Mouse (Mus musculus) neural tube, embryonic 13.5 days (tissue): ENCODE results near the gene Gtf2e1. TPM values are rescaled to one million over a fixed set of nuclear protein-coding genes. Genes with fewer than 3 reads are reported as not detected.

ENCODE experiments used
- ATAC-seq: fragments of 200-750 bp; cut with Nextera tagmentation; 2 replicates; pipeline ENCODE4 v1.8.0; 2017; ENCODE audit warnings: low read depth, mild to moderate bottlenecking, moderate TSS enrichment, moderate library complexity
- H3K27ac ChIP-seq: fragments of 300-500 bp; sonication (generic); replicated peaks from 2 replicates; pipeline ENCODE4 v1.5.1; 2015; ENCODE audit warnings: moderate library complexity, mild to moderate bottlenecking, inconsistent platforms
- H3K27me3 ChIP-seq: fragments of 300-500 bp; sonication (generic); 2 replicates; pipeline ENCODE4 v1.6.1; 2015; ENCODE audit warnings: mild to moderate bottlenecking, inconsistent platforms
- H3K36me3 ChIP-seq: fragments of 300-500 bp; sonication (generic); 2 replicates; pipeline ENCODE4 v1.6.1; 2015; ENCODE audit warnings: mild to moderate bottlenecking, inconsistent platforms
- H3K4me1 ChIP-seq: fragments of 300-500 bp; sonication (generic); replicated peaks from 2 replicates; pipeline ENCODE4 v1.6.1; 2015; ENCODE audit warnings: inconsistent platforms
- H3K4me2 ChIP-seq: fragments of 300-500 bp; sonication (generic); 2 replicates; pipeline ENCODE4 v1.6.1; 2015; ENCODE audit warnings: inconsistent platforms, mild to moderate bottlenecking, moderate library complexity
- H3K4me3 ChIP-seq: fragments of 300-500 bp; sonication (generic); 2 replicates; pipeline ENCODE4 v1.5.1; 2015; ENCODE audit warnings: mild to moderate bottlenecking, inconsistent platforms
- H3K9ac ChIP-seq: fragments of 300-500 bp; sonication (generic); 2 replicates; pipeline ENCODE4 v1.6.1; 2015; ENCODE audit warnings: moderate library complexity, mild to moderate bottlenecking, inconsistent platforms
- H3K9me3 ChIP-seq: fragments of 300-500 bp; sonication (generic); 2 replicates; pipeline ENCODE4 v1.6.1; 2016; ENCODE audit warnings: inconsistent platforms
- WGBS: fragments of 180-500 bp; shearing (Covaris S2); methylation state at CpG from one replicate; pipeline ENCODE4 v1.1.7; 2015; 5-methylcytosine and 5-hydroxymethylcytosine counted together
- polyA plus RNA-seq: library from polyadenylated mRNA; unstranded; fragments of >200 nt; fragmentation: Nextera tagmentation; extraction: Ambion mirVana; gene quantifications from 2 replicates; pipeline ENCODE4 v1.2.1, GENCODE M21; 2015

Gtf2e1 gene
- polyA plus RNA-seq, 1 experiment from 2014 or later = 28.5 TPM

DNA sequence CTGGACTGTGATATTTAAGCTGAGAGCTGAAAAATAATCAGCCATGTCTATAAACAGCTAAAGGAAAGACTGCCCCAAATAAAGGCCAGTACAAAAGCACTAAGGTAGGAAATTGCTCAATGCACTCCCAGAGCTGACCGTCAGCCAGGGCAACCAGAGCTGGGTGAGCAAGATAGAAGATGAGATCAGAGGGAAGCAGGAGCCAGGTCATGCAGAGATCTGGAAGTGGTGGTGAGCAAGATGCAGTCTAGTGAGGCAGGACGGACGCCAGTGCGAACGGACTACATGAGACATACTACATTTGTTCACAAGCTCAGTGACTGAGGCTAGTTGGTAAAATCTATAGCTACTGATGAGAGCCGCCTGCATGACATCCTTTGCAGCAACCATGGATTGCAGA lies 75.6 kb downstream of the Gtf2e1 start:
- Histone ChIP-seq H3K4me3 (no peak overlapping the region), H3K9me3 (no peaks in the 10 kb centered on the region), H3K27me3 (no peaks in the 10 kb centered on the region), H3K36me3 (no peaks in the 10 kb centered on the region), H3K9ac (no peak overlapping the region), H3K4me2 (no peak overlapping the region), H3K27ac (no peak overlapping the region), H3K4me1 (no peaks in the 10 kb centered on the region)
- no peak for ATAC-seq
- WGBS = 91% methylated on average over 6 of the region's 6 CpGs

DNA sequence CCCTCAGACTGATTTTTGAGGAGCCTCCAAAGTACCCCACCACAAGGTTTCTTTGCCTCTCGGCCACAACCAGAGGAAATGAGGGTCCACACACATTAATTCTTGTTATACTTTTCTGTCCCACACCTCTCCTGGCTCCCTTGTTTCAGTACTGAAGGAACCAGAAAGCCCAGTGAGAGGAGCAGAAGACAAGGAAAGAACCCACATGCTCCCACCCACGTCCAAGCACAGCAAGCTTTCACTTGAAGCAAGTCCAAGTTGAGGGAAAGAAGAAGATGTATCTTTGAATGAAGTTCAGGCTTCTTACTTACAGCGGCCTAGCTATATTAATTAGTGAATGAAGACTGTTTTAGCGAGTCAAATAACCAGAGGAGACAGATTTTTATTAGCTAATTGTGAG lies 76.7 kb downstream of the Gtf2e1 start:
- no peaks in the 10 kb centered on the region for H3K27me3 ChIP-seq
- no peak overlapping the region for H3K4me3 ChIP-seq
- no peak overlapping the region for H3K9ac ChIP-seq
- no peak for ATAC-seq
- H3K9me3 ChIP-seq = no peaks in the 10 kb centered on the region
- 79% methylated on average over 4 of the region's 4 CpGs for WGBS
- H3K4me2 ChIP-seq = no peak overlapping the region
- H3K27ac ChIP-seq = no peak overlapping the region
- H3K36me3 ChIP-seq = no peaks in the 10 kb centered on the region
- H3K4me1 ChIP-seq = no peaks in the 10 kb centered on the region

DNA sequence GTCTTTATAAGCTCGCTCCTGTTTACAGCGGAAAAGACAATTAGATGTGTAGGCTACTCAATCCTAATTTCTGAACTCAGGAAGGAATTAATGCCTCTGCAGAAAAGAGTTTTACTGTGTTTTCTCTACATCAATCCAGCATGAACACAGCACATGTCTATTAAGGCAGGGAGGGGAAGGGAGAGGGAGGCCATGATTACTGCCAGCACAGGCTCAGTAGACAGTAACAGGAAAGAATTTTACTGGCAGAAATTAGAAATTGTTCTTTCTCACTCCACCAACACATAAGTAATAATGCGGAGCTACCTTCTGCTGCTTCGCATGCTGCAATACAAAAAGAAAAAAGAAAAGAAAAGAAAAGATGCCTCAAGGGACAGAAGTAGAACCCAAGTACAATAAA lies 78.0 kb downstream of the Gtf2e1 start:
- ATAC-seq = no peak
- Histone ChIP-seq H3K27me3 (no peaks in the 10 kb centered on the region), H3K9ac (no peak overlapping the region), H3K4me2 (no peak overlapping the region), H3K36me3 (no peaks in the 10 kb centered on the region), H3K9me3 (no peaks in the 10 kb centered on the region), H3K27ac (no peak overlapping the region; the same call in 1 of the 2 replicates), H3K4me1 (no peaks in the 10 kb centered on the region), H3K4me3 (no peak overlapping the region)
- 90% methylated on average over 4 of the region's 4 CpGs for WGBS

Other genes with a start within 250 kb of the Gtf2e1 start
- gene Stxbp5l, start 154.8 kb downstream of the Gtf2e1 start, polyA plus RNA-seq = 9.5 and 11.0 TPM in 2 replicates
- gene Rabl3, start 96 bp upstream of the Gtf2e1 start, polyA plus RNA-seq = 21.6 and 23.9 TPM in 2 replicates
- gene Hgd, start 40.4 kb upstream of the Gtf2e1 start, polyA plus RNA-seq = 0.27 TPM in 1 of 2 replicates, not detected in the other
- 68.9 and 85.0 TPM in 2 replicates for gene Ndufb4, start 114.7 kb upstream of the Gtf2e1 start, polyA plus RNA-seq
- gene Fstl1, start 237.1 kb upstream of the Gtf2e1 start, polyA plus RNA-seq = 156 and 165 TPM in 2 replicates